ENCODE assay signal across 27 mouse cellular contexts in genomic region chr1:155207859-155208258, GRCm38 (mm10). TPM values are rescaled to one million over a fixed set of nuclear protein-coding genes. Genes with fewer than 3 reads are reported as not detected.
A peak's percentile ranks its signal among the peaks of the same experiment; 100 is the strongest.
DNase-seq lines count a peak whose midpoint lies in the region; ATAC-seq and TF ChIP-seq lines count a peak whose summit lies in the region.
"Had no signal": no experiment of that assay in that cellular context is flagged by ENCODE, and none has a peak within 500 bp of the region (broad histone marks: within the 10 kb centered on the region; RNA-seq: fewer than 3 reads in every experiment).

No protein-coding gene starts in this region.

- no peaks in the 10 kb centered on the region for H3K9me3 ChIP-seq in forebrain, embryonic 15.5 days
- no peaks in the 10 kb centered on the region for H3K9me3 ChIP-seq in forebrain, embryonic 12.5 days
- H3K9me3 ChIP-seq in limb, embryonic 14.5 days (ENCODE audit: control insufficient read depth, low read length), result no peaks in the 10 kb centered on the region
- no peaks in the 10 kb centered on the region for H3K9me3 ChIP-seq in limb, embryonic 10.5 days (replicated peaks)
- no peaks in the 10 kb centered on the region for H3K9me3 ChIP-seq in embryonic facial prominence, embryonic 13.5 days
- H3K9me3 ChIP-seq: forebrain, embryonic 13.5 days; heart, embryonic 12.5 days; heart, embryonic 15.5 days; hindbrain, embryonic 10.5 days; hindbrain, embryonic 13.5 days; intestine, embryonic 15.5 days had no signal

- ATAC-seq in forebrain, embryonic 15.5 days (replicated peaks), result no peak
- no peak for ATAC-seq in forebrain, embryonic 12.5 days (ENCODE audit: low FRiP score)
- no peak for ATAC-seq in limb, embryonic 14.5 days (ENCODE audit: low FRiP score, low read depth)
- no peak for ATAC-seq in embryonic facial prominence, embryonic 13.5 days (ENCODE audit: insufficient number of reproducible peaks, insufficient read depth, low FRiP score, low TSS enrichment, low read depth)
- ATAC-seq: activated CD4-positive, CD25-positive, alpha-beta regulatory T cell, adult 4 months; CD4-positive, CD25-positive, alpha-beta regulatory T cell, adult 4 months; forebrain, embryonic 13.5 days; hindbrain, embryonic 16.5 days; intestine, embryonic 15.5 days had no signal

- 0 out of 2 replicates have a peak overlapping the region, but pooled peaks have one; percentile 5 for H3K27ac ChIP-seq in forebrain, embryonic 15.5 days (replicated peaks)
- H3K27ac ChIP-seq in forebrain, embryonic 12.5 days, result no peak overlapping the region
- H3K27ac ChIP-seq in limb, embryonic 14.5 days (replicated peaks; ENCODE audit: low read depth, low read length), result 0 out of 2 replicates have a peak overlapping the region, but pooled peaks have one; percentile 43
- no peak overlapping the region for H3K27ac ChIP-seq in limb, embryonic 10.5 days
- 0 out of 2 replicates have a peak overlapping the region, but pooled peaks have one; percentile 8 for H3K27ac ChIP-seq in embryonic facial prominence, embryonic 13.5 days
- H3K27ac ChIP-seq: gastrocnemius, adult 2 months; heart, embryonic 15.5 days; hindbrain, embryonic 10.5 days; hindbrain, embryonic 13.5 days; intestine, embryonic 15.5 days had no signal

- H3K4me1 ChIP-seq in forebrain, embryonic 15.5 days, result peaks cover 74% of the 10 kb centered on the region
- peaks cover 68% of the 10 kb centered on the region for H3K4me1 ChIP-seq in forebrain, embryonic 12.5 days
- H3K4me1 ChIP-seq in limb, embryonic 14.5 days (ENCODE audit: control insufficient read depth, insufficient read depth, low read length), result peaks cover 43% of the 10 kb centered on the region
- peaks cover 48% of the 10 kb centered on the region for H3K4me1 ChIP-seq in limb, embryonic 10.5 days
- H3K4me1 ChIP-seq in embryonic facial prominence, embryonic 13.5 days, result peaks cover 62% of the 10 kb centered on the region

- H3K4me3 ChIP-seq in forebrain, embryonic 15.5 days, result no peak overlapping the region
- no peak overlapping the region for H3K4me3 ChIP-seq in forebrain, embryonic 12.5 days (replicated peaks)
- H3K4me3 ChIP-seq in limb, embryonic 14.5 days (replicated peaks; ENCODE audit: low read length), result no peak overlapping the region
- H3K4me3 ChIP-seq in limb, embryonic 10.5 days, result no peak overlapping the region
- H3K4me3 ChIP-seq in embryonic facial prominence, embryonic 13.5 days, result no peak overlapping the region
- H3K4me3 ChIP-seq: forebrain, embryonic 13.5 days; gastrocnemius, adult 2 months; heart, embryonic 12.5 days; heart, embryonic 15.5 days; hindbrain, embryonic 10.5 days; hindbrain, embryonic 13.5 days; intestine, embryonic 15.5 days had no signal

- intact Hi-C loops in left cerebral cortex, postnatal 14 days (cut with DNase I), result no loop called here

- no peak for TF ChIP-seq POLR2A in limb, embryonic 14.5 days (IDR thresholded peaks at IDR 0.05; ENCODE audit: borderline replicate concordance, extremely low read depth, insufficient read depth, insufficient read length)

- no peaks in the 10 kb centered on the region for H3K27me3 ChIP-seq in forebrain, embryonic 15.5 days
- H3K27me3 ChIP-seq in forebrain, embryonic 12.5 days, result no peaks in the 10 kb centered on the region
- no peaks in the 10 kb centered on the region for H3K27me3 ChIP-seq in limb, embryonic 14.5 days (ENCODE audit: control insufficient read depth, insufficient read depth, low read length)
- H3K27me3 ChIP-seq in limb, embryonic 10.5 days (ENCODE audit: low read depth, poor library complexity, severe bottlenecking), result no peaks in the 10 kb centered on the region
- H3K27me3 ChIP-seq in embryonic facial prominence, embryonic 13.5 days, result no peaks in the 10 kb centered on the region
- H3K27me3 ChIP-seq: forebrain, embryonic 13.5 days; heart, embryonic 12.5 days; heart, embryonic 15.5 days; hindbrain, embryonic 13.5 days; intestine, embryonic 15.5 days had no signal

- no peak overlapping the region for H3K9ac ChIP-seq in forebrain, embryonic 15.5 days (replicated peaks)
- H3K9ac ChIP-seq in forebrain, embryonic 12.5 days, result no peak overlapping the region
- H3K9ac ChIP-seq in limb, embryonic 14.5 days (ENCODE audit: low read depth, low read length, severe bottlenecking), result no peak overlapping the region
- no peak overlapping the region for H3K9ac ChIP-seq in embryonic facial prominence, embryonic 13.5 days
- H3K9ac ChIP-seq: forebrain, embryonic 13.5 days; heart, embryonic 12.5 days; heart, embryonic 15.5 days; hindbrain, embryonic 13.5 days; intestine, embryonic 15.5 days had no signal

- peaks cover 4% of the 10 kb centered on the region; the same call in 1 of the 2 replicates for H3K36me3 ChIP-seq in forebrain, embryonic 15.5 days
- peaks cover 18% of the 10 kb centered on the region for H3K36me3 ChIP-seq in forebrain, embryonic 12.5 days (replicated peaks)
- peaks cover 30% of the 10 kb centered on the region for H3K36me3 ChIP-seq in limb, embryonic 14.5 days (ENCODE audit: control insufficient read depth, insufficient read depth, low read length)
- peaks cover 44% of the 10 kb centered on the region for H3K36me3 ChIP-seq in limb, embryonic 10.5 days
- peaks cover 33% of the 10 kb centered on the region for H3K36me3 ChIP-seq in embryonic facial prominence, embryonic 13.5 days
- H3K36me3 ChIP-seq: intestine, embryonic 15.5 days had no signal

- DNase-seq in limb, embryonic 14.5 days (ENCODE audit: low spot score), result peak; percentile 32
- no peak for DNase-seq in limb, embryonic 10.5 days (ENCODE audit: low spot score)
- DNase-seq in left cerebral cortex, postnatal 14 days (ENCODE audit: low spot score in 2 of 2), result no peak
- DNase-seq: adrenal gland, adult 8-10 months; adrenal gland, postnatal 25 days; cerebellum, adult 11-12 months; cerebellum, adult 9-10 months; cerebellum, postnatal 25 days; gastrocnemius, adult 2 months; gastrocnemius, postnatal 14 days; heart, adult 11 months; heart, postnatal 10 days; heart, postnatal 36 days; kidney, adult 11 months had no signal

- 52% methylated on average over 3 of the region's 3 CpGs for WGBS in forebrain, embryonic 15.5 days
- 73% methylated on average over 3 of the region's 3 CpGs for WGBS in forebrain, embryonic 12.5 days
- WGBS in limb, embryonic 14.5 days, result 66% methylated on average over 3 of the region's 3 CpGs
- WGBS in limb, embryonic 10.5 days, result 85% methylated on average over 3 of the region's 3 CpGs
- 68% methylated on average over 3 of the region's 3 CpGs for whole genome bisulfite sequencing in embryonic facial prominence, embryonic 13.5 days

- H3K4me2 ChIP-seq in forebrain, embryonic 15.5 days (replicated peaks), result no peak overlapping the region
- no peak overlapping the region for H3K4me2 ChIP-seq in forebrain, embryonic 12.5 days
- no peak overlapping the region for H3K4me2 ChIP-seq in limb, embryonic 14.5 days (replicated peaks; ENCODE audit: low read depth, low read length, severe bottlenecking)
- no peak overlapping the region for H3K4me2 ChIP-seq in embryonic facial prominence, embryonic 13.5 days
- H3K4me2 ChIP-seq: forebrain, embryonic 13.5 days; heart, embryonic 12.5 days; heart, embryonic 15.5 days; hindbrain, embryonic 13.5 days; intestine, embryonic 15.5 days had no signal

RNA-seq across cellular contexts. Expression of gene BC034090, which starts 36.4 kb away (rescaled TPM):
- 3.3 and 4.9 TPM in 2 replicates for polyA plus RNA-seq in forebrain, embryonic 15.5 days (2015; fragmentation: Nextera tagmentation; extraction: Ambion mirVana)
- polyA plus RNA-seq in forebrain, embryonic 12.5 days (2016; fragmentation: Nextera tagmentation; extraction: Ambion mirVana), result 2.9 and 4.5 TPM in 2 replicates
- polyA plus RNA-seq in limb, embryonic 14.5 days (2012; rRNA removed), result 28.0 and 31.4 TPM in 2 replicates
- polyA plus RNA-seq in limb, embryonic 14.5 days (2014; fragmentation: Nextera tagmentation; extraction: Ambion mirVana), result 5.6 and 6.7 TPM in 2 replicates
- 5.2 and 6.8 TPM in 2 replicates for polyA plus RNA-seq in limb, embryonic 10.5 days (2016; fragmentation: Nextera tagmentation; extraction: Ambion mirVana)
- 6.8 and 7.5 TPM in 2 replicates for polyA plus RNA-seq in embryonic facial prominence, embryonic 13.5 days (2015; fragmentation: Nextera tagmentation; extraction: Ambion mirVana)
- total RNA-seq in left cerebral cortex, postnatal 14 days (2021), result 1 to 10 TPM; 6.0 to 8.5 TPM
- total RNA-seq: common myeloid progenitor, adult 5-6 weeks had no signal

RNA-seq across cellular contexts. Expression of gene Stx6, which starts 49.3 kb away (rescaled TPM):
- 129 and 131 TPM in 2 replicates for polyA plus RNA-seq in forebrain, embryonic 15.5 days (2015; fragmentation: Nextera tagmentation; extraction: Ambion mirVana)
- polyA plus RNA-seq in forebrain, embryonic 12.5 days (2016; fragmentation: Nextera tagmentation; extraction: Ambion mirVana), result 113 and 124 TPM in 2 replicates
- 80.1 and 85.2 TPM in 2 replicates for polyA plus RNA-seq in limb, embryonic 14.5 days (2012; rRNA removed)
- 89.9 and 111 TPM in 2 replicates for polyA plus RNA-seq in limb, embryonic 14.5 days (2014; fragmentation: Nextera tagmentation; extraction: Ambion mirVana)
- polyA plus RNA-seq in limb, embryonic 10.5 days (2016; fragmentation: Nextera tagmentation; extraction: Ambion mirVana), result 83.1 and 95.4 TPM in 2 replicates
- 97.1 and 99.7 TPM in 2 replicates for polyA plus RNA-seq in embryonic facial prominence, embryonic 13.5 days (2015; fragmentation: Nextera tagmentation; extraction: Ambion mirVana)
- total RNA-seq in left cerebral cortex, postnatal 14 days (2021), result 10 to 100 TPM; 92.7 to 94.2 TPM

Comparison
In these comparisons a context has a peak if more than half of its experiments do, and no peak if none do; other contexts are left out.
1. H3K27ac ChIP-seq: peak in forebrain, embryonic 15.5 days (single experiment), limb, embryonic 14.5 days (single experiment) and embryonic facial prominence, embryonic 13.5 days (single experiment); none in forebrain, embryonic 12.5 days (single experiment) and limb, embryonic 10.5 days (single experiment).